Mouse (Mus musculus) liver, adult 2 months (tissue): ENCODE measurements around the gene Dpp8. TPM values are rescaled to one million over a fixed set of nuclear protein-coding genes. Genes with fewer than 3 reads are reported as not detected.

Experiments
- DNase-seq: peaks from one replicate; pipeline ENCODE4 v3.0.0-alpha.2; 2011; ENCODE audit warnings: low read depth, low spot score; ENCODE audit errors: extremely low read depth
- H3K27ac ChIP-seq: fragments of 200-500 bp; replicated peaks from 2 replicates; pipeline ENCODE4 v1.5.1; 2012; ENCODE audit warnings: low read depth, mild to moderate bottlenecking, control low read depth, inconsistent platforms, low read length; ENCODE audit not compliant: insufficient read depth
- H3K27me3 ChIP-seq: fragments of 200-500 bp; 2 replicates; pipeline ENCODE4 v1.6.1; 2012; ENCODE audit warnings: mild to moderate bottlenecking, moderate library complexity, low read length, inconsistent platforms; ENCODE audit not compliant: control insufficient read depth, insufficient read depth
- H3K36me3 ChIP-seq: fragments of 200-500 bp; 2 replicates; pipeline ENCODE4 v1.6.1; 2012; ENCODE audit warnings: low read length, inconsistent platforms; ENCODE audit not compliant: control insufficient read depth, insufficient read depth
- H3K4me1 ChIP-seq: fragments of 200-500 bp; 2 replicates; pipeline ENCODE4 v1.6.1; 2011; ENCODE audit warnings: low read length; ENCODE audit not compliant: control insufficient read depth, insufficient read depth
- H3K4me3 ChIP-seq: fragments of 200-500 bp; 2 replicates; pipeline ENCODE4 v1.5.1; 2011; ENCODE audit warnings: low read depth, mild to moderate bottlenecking, control low read depth, low read length, moderate library complexity; ENCODE audit not compliant: insufficient read depth
- H3K79me2 ChIP-seq: fragments of 200-500 bp; 2 replicates; pipeline ENCODE4 v1.6.1; 2012; ENCODE audit warnings: inconsistent platforms, mild to moderate bottlenecking, low read length, moderate library complexity; ENCODE audit not compliant: control insufficient read depth, insufficient read depth
- H3K9ac ChIP-seq: fragments of 200-500 bp; 2 replicates; pipeline ENCODE4 v1.6.1; 2012; ENCODE audit warnings: low read depth, mild to moderate bottlenecking, control low read depth, inconsistent platforms, low read length
- CTCF ChIP-seq: fragments of 200-500 bp; IDR thresholded peaks from 2 replicates; pipeline ENCODE4 v1.5.1; 2011; ENCODE audit warnings: low read depth, low read length, control low read depth
- POLR2A ChIP-seq: fragments of 200-500 bp; IDR thresholded peaks from 2 replicates; pipeline ENCODE4 v1.6.1; 2011; ENCODE audit warnings: low read length, control low read depth; ENCODE audit not compliant: insufficient read depth; ENCODE audit errors: extremely low read depth
- WGBS: fragments of 180-500 bp; shearing (Covaris S2); methylation state at CpG from one replicate; pipeline ENCODE4 v1.1.7; 2018; 5-methylcytosine and 5-hydroxymethylcytosine counted together
- polyA plus RNA-seq: library from polyadenylated mRNA; depleted of rRNA; stranded (reverse); fragments of >200 nt; gene quantifications from 2 replicates; pipeline ENCODE4 v1.2.3, GENCODE M21; 2012
- total RNA-seq: library from RNA; depleted of rRNA; stranded (reverse); fragments of >200 nt; gene quantifications from 2 replicates; pipeline ENCODE4 v1.2.3, GENCODE M21; 2014

The Dpp8 gene
- total and polyA plus RNA-seq, 2 experiments = 20.4 to 42.8 TPM

DNA sequence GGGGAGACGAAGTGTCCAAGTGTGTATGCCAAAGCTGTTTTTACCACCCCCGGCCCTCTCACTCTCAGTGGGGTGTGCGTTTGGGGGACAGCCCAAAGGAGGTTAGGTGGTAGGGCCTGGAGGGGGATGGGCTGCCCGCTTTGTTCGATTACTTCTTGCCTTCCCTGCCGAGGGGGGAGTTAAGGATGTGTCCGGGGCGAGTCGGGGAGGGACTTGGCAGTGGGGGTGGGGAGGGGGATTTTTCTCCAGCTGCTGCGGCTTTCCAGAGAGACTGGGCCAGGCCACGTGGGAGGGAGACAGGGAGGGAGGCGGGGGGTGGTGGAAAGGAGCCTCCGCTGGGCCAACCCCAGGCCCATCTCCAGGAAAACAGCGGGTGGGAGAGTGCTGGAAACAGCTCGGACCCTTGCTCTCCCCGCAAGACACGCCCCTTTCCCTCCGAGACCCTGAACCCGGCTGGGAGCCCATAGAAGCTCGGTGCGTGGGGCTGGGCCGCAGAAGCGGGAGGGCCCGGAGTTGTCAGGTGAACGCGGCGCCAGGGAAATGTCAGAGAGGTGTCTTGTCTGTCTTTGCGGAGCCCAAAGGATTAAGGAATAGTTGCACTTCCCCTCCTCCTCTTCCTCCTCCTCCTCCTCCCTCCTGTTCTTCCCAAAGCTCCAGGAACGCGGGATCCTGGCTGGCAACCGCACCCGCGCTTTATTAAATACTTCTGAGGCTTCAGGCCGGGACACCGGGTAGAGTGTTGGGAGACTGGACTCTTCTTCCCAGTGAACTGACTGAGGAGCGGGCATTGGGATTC is 70.4 kb downstream of the Dpp8 start:
- TF ChIP-seq CTCF (no peak), POLR2A (no peak)
- Histone ChIP-seq H3K27ac (no peak overlapping the region), H3K79me2 (no peaks in the 10 kb centered on the region), H3K4me3 (peak overlapping the region; percentile 17; the same call in 1 of the 2 replicates), H3K4me1 (0 out of 2 replicates have a peak, but pooled peaks cover 7% of the 10 kb centered on the region), H3K36me3 (no peaks in the 10 kb centered on the region), H3K27me3 (peaks cover 19% of the 10 kb centered on the region), H3K9ac (no peak overlapping the region)
- no peak for DNase-seq
- WGBS = 16% methylated on average over 36 of the region's 36 CpGs

DNA sequence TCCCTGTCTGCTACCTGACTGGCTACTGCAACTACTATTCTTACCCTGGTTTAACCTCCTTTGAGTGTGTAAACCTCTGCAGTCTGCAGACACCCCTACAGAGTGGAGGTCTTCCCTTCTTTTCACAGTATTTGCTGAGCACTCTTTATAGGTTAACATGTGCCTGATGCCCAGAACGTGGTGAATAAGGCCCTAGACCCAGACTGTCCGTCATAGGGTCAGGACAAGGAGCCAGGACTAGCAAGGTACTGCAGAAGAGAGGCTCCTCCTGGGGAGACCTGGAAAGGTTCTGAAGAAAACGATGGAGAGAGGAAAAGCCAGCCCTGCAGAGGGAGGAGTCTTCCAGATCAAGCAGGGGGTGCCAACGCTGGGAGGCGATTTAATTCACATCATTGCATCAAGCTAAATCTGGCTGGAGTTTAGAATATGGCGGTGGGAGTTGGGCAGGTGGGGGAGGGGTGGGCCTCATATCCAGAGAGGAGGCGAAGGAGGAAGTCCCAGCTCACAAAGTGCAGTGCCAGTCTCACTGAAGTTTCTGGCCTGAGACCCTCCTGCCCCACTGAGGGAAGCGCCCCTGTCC is 71.0 kb downstream of the Dpp8 start:
- Histone ChIP-seq H3K27ac (no peak overlapping the region), H3K27me3 (peaks cover 19% of the 10 kb centered on the region), H3K36me3 (no peaks in the 10 kb centered on the region), H3K4me3 (no peak overlapping the region), H3K9ac (no peak overlapping the region), H3K79me2 (no peaks in the 10 kb centered on the region), H3K4me1 (0 out of 2 replicates have a peak, but pooled peaks cover 7% of the 10 kb centered on the region)
- TF ChIP-seq CTCF (no peak), POLR2A (no peak)
- 58% methylated on average over 8 of the region's 8 CpGs for WGBS
- no peak for DNase-seq

DNA sequence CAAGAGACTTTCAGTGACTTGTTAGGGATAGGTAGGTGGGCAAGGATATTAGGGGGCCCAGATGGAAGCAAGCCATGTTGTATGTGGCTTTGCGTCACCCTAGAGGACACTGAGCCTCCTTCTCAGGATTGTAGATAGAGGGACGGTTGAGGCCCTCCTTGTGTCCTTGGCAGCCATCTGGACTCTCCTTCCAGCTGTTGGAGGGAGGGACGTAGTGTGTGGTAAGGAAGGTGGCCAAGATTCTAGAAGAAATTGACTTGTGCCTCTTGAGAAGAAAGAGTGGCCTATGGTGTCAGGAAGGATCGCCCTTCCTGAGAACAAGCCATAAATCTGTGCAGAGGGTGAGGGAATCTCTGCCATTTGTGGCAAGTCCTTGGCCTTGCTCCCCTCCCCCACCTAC is 74.6 kb downstream of the Dpp8 start:
- H3K79me2 ChIP-seq = no peaks in the 10 kb centered on the region
- H3K4me3 ChIP-seq = no peak overlapping the region
- H3K4me1 ChIP-seq = 0 out of 2 replicates have a peak, but pooled peaks cover 3% of the 10 kb centered on the region
- no peaks in the 10 kb centered on the region for H3K36me3 ChIP-seq
- DNase-seq = no peak
- no peak overlapping the region for H3K9ac ChIP-seq
- H3K27ac ChIP-seq = no peak overlapping the region
- WGBS = 92% methylated on average over 4 of the region's 4 CpGs
- peaks cover 11% of the 10 kb centered on the region for H3K27me3 ChIP-seq
- TF ChIP-seq POLR2A = no peak
- no peak for TF ChIP-seq CTCF

DNA sequence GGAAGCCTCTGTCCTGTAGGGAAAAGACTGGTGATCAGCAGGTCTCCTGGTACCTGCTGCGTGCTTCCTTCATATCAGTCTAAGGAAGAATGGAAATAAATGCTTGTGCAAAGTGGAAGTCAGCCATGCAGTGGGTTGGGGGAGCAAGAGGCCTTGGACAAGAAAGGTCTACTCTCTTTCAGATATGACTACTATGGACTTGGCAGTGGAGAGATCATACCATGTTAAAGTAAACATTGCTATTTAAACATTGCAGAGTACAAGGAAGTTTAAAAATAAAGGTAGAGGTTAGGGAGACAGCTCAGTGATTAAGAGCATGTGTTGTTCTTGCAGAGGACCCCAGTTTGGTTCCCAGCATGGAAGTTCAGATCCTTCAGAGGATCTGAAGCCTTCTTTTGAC is 75.7 kb downstream of the Dpp8 start:
- H3K27ac ChIP-seq = no peak overlapping the region
- H3K4me3 ChIP-seq = no peak overlapping the region
- TF ChIP-seq POLR2A (no peak), CTCF (no peak)
- peaks cover 2% of the 10 kb centered on the region; the same call in 1 of the 2 replicates for H3K27me3 ChIP-seq
- DNase-seq = no peak
- H3K36me3 ChIP-seq = no peaks in the 10 kb centered on the region
- no peaks in the 10 kb centered on the region for H3K79me2 ChIP-seq
- no peak overlapping the region for H3K9ac ChIP-seq
- H3K4me1 ChIP-seq = no peaks in the 10 kb centered on the region
- 77% methylated on average over 1 of the region's 1 CpGs for whole genome bisulfite sequencing

DNA sequence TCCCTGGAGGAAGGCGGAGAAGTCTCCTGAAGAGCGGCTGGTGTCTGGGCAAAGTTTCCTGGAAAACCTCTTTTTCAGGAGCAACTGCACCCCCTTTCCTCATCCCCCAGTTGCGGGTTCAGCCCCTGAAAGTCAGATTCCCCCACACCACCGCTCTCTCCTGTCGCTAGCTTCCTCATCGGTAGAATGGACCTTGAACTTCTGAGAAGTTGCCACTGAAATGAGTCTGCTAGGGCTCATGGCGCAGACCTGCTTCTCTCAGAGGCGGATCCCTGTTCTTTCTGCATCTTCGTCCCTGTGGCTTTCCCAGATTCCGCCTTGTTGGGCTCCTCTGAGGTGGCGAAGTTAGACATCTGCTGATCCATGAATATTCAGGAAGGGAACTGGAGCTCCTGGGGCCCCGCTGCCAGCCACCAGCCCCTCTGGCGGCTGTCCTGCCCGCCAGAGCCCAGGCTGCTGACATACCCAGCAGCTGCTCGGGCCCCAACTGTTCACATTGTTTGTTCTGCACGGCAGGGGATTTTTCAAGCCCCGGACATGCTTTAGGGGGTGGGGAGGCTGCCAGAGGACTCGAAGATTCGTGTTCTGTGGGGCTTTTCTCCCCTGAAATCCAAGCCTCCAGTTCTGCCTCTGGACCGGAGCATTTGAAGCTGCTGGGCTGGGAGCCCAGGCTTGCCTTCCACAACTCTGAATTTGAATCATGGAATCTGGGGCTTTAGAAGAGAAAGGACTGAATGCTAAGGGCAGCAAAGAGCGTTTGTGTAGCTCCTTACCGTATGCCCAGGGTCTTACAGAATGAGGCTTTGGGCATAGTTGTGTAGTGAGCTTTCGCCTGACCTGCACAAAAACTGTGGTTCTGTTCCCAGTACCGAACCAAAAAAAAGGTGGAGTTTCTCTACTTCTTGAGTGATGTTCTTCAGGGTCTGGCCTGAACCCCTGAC is 77.2 kb downstream of the Dpp8 start:
- WGBS = 43% methylated on average over 24 of the region's 24 CpGs
- H3K36me3 ChIP-seq = no peaks in the 10 kb centered on the region
- TF ChIP-seq POLR2A = no peak
- TF ChIP-seq CTCF = no peak
- no peak for DNase-seq
- H3K79me2 ChIP-seq = no peaks in the 10 kb centered on the region
- H3K4me3 ChIP-seq = no peak overlapping the region
- no peaks in the 10 kb centered on the region for H3K4me1 ChIP-seq
- no peaks in the 10 kb centered on the region for H3K27me3 ChIP-seq
- no peak overlapping the region for H3K27ac ChIP-seq
- no peak overlapping the region for H3K9ac ChIP-seq
